Mouse (Mus musculus) olfactory bulb, adult 2 months (tissue): Measurements from ENCODE around the gene Pigl.

Experiments used
- CTCF ChIP-seq: fragments of 200-500 bp; IDR thresholded peaks from 2 replicates; pipeline ENCODE4 v1.5.1; 2012; ENCODE audit warnings: low read depth, mild to moderate bottlenecking, low read length, moderate library complexity; ENCODE audit not compliant: insufficient read depth
- POLR2A ChIP-seq: fragments of 200-500 bp; IDR thresholded peaks from 2 replicates; pipeline ENCODE4 v1.6.1; 2012; ENCODE audit warnings: mild to moderate bottlenecking, low read depth, low read length, moderate library complexity; ENCODE audit not compliant: insufficient read depth

- TF ChIP-seq CTCF: no peak
- no peak for TF ChIP-seq POLR2A
These were observed 60.7 kb downstream of the Pigl start for GRCm38 (mm10) chr11:62518991-62519390.
